Mouse (Mus musculus): Measurements from ENCODE around the gene Usp6nl. TPM values are rescaled to one million over a fixed set of nuclear protein-coding genes. Genes with fewer than 3 reads are reported as not detected.

Gene Usp6nl
- polyA plus RNA-seq, 1 experiment, result 6.8 TPM

- Histone ChIP-seq H3K27me3 (ENCODE audit: control insufficient read depth, insufficient read depth, low read length) (no peaks in the 10 kb centered on the region), H3K36me3 (ENCODE audit: control insufficient read depth, insufficient read depth, low read length) (no peaks in the 10 kb centered on the region), H3K27ac (ENCODE audit: insufficient read depth, low read length) (no peak overlapping the region), H3K4me3 (ENCODE audit: extremely low read depth, insufficient read depth, insufficient read length) (no peak overlapping the region), H3K4me1 (ENCODE audit: control insufficient read depth, insufficient read depth, insufficient read length) (peaks cover 23% of the 10 kb centered on the region; the same call in 1 of the 2 replicates)
- WGBS, result 81% methylated on average over 8 of the region's 8 CpGs
- no peak for DNase-seq (ENCODE audit: low read depth in 1 of 2, low spot score in 2 of 2)
- no peak for TF ChIP-seq CTCF (IDR thresholded peaks at IDR 0.05; ENCODE audit: extremely low read depth, insufficient read depth, insufficient read length, insufficient replicate concordance)
- TF ChIP-seq POLR2A (IDR thresholded peaks at IDR 0.05; ENCODE audit: low read depth, low read length), result no peak
These were observed 57.3 kb downstream of the Usp6nl start for GRCm38 (mm10) chr2:6379731-6380212.

GRCm38 (mm10) chr2:6380401-6380800 is 57.9 kb downstream of the Usp6nl start:
- no peaks in the 10 kb centered on the region for H3K27me3 ChIP-seq (ENCODE audit: control insufficient read depth, insufficient read depth, low read length)
- no peaks in the 10 kb centered on the region for H3K36me3 ChIP-seq (ENCODE audit: control insufficient read depth, insufficient read depth, low read length)
- no peak overlapping the region for H3K4me3 ChIP-seq (ENCODE audit: extremely low read depth, insufficient read depth, insufficient read length)
- TF ChIP-seq CTCF (IDR thresholded peaks at IDR 0.05; ENCODE audit: extremely low read depth, insufficient read depth, insufficient read length, insufficient replicate concordance) (no peak), POLR2A (IDR thresholded peaks at IDR 0.05; ENCODE audit: low read depth, low read length) (no peak)
- no peak for DNase-seq (ENCODE audit: low read depth in 1 of 2, low spot score in 2 of 2)
- 90% methylated on average over 9 of the region's 9 CpGs for WGBS
- H3K27ac ChIP-seq (ENCODE audit: insufficient read depth, low read length), result no peak overlapping the region
- peaks cover 21% of the 10 kb centered on the region; the same call in 1 of the 2 replicates for H3K4me1 ChIP-seq (ENCODE audit: control insufficient read depth, insufficient read depth, insufficient read length)

DNA sequence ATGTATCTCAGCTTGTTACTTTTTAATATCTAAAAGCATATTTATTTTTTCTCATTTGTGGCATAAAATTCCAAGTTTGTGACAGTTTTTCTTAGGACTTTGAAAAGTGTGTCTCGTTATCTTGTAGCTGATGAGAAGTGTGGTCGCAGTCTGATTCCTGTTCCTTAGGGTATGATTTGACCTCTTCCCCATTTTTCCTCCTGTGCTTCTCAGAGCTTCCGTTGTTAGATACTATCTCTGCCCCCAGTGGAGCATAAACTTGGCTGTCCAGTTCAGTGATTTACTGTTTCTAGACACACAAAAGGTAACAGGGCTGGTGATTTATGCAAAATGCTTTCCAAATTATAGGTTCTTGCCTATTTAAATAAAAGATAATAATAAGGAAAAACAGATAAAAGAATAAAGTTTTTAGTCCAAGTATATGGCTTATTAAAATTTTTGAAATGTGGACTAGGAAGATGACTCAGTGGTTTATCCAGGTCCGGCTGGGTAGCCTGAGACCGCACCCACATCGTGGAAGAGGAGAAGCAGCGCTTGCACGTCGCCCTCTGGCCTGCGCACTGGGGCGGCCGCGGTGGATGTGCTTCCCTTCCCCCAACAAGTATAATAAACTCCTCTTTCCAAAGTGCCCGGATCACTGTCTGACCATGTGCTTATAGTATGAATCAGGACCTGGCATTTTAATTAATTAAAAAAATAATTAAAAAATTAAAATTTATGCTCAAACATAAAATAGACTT is 62.1 kb downstream of the Usp6nl start:
- no peak for DNase-seq (ENCODE audit: low read depth in 1 of 2, low spot score in 2 of 2)
- no peaks in the 10 kb centered on the region for H3K36me3 ChIP-seq (ENCODE audit: control insufficient read depth, insufficient read depth, low read length)
- H3K4me3 ChIP-seq (ENCODE audit: extremely low read depth, insufficient read depth, insufficient read length), result no peak overlapping the region
- H3K27ac ChIP-seq (ENCODE audit: insufficient read depth, low read length), result no peak overlapping the region
- no peaks in the 10 kb centered on the region for H3K27me3 ChIP-seq (ENCODE audit: control insufficient read depth, insufficient read depth, low read length)
- no peak for TF ChIP-seq POLR2A (IDR thresholded peaks at IDR 0.05; ENCODE audit: low read depth, low read length)
- H3K4me1 ChIP-seq (ENCODE audit: control insufficient read depth, insufficient read depth, insufficient read length), result peaks cover 4% of the 10 kb centered on the region; the same call in 1 of the 2 replicates
- 68% methylated on average over 14 of the region's 14 CpGs for WGBS

DNA sequence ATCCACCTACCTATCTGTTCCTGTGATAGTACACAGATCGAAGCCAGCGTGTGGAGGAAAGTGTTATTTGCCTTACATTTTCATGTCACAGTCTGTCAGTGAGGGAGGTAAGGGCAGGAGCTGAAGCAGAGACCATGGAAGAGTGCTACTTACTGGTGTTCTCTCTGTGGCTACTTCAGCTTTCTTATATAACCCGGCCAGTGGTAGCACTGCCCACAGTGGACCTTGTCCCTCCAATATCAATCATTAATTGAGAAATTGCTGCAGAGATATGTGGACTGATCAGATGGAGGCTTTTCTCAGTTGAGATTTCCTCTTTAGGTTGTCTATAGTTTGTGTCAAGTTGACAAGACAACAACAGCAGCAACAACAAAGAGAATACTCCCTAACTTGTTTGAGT is 66.7 kb downstream of the Usp6nl start:
- Histone ChIP-seq H3K4me1 (ENCODE audit: control insufficient read depth, insufficient read depth, insufficient read length) (0 out of 2 replicates have a peak, but pooled peaks cover 2% of the 10 kb centered on the region), H3K27ac (ENCODE audit: insufficient read depth, low read length) (no peak overlapping the region), H3K27me3 (ENCODE audit: control insufficient read depth, insufficient read depth, low read length) (no peaks in the 10 kb centered on the region), H3K36me3 (ENCODE audit: control insufficient read depth, insufficient read depth, low read length) (no peaks in the 10 kb centered on the region), H3K4me3 (ENCODE audit: extremely low read depth, insufficient read depth, insufficient read length) (no peak overlapping the region)
- 71% methylated on average over 3 of the region's 3 CpGs for WGBS
- DNase-seq (ENCODE audit: low read depth in 1 of 2, low spot score in 2 of 2), result no peak
- TF ChIP-seq CTCF (IDR thresholded peaks at IDR 0.05; ENCODE audit: extremely low read depth, insufficient read depth, insufficient read length, insufficient replicate concordance) (no peak), POLR2A (IDR thresholded peaks at IDR 0.05; ENCODE audit: low read depth, low read length) (no peak)

DNA sequence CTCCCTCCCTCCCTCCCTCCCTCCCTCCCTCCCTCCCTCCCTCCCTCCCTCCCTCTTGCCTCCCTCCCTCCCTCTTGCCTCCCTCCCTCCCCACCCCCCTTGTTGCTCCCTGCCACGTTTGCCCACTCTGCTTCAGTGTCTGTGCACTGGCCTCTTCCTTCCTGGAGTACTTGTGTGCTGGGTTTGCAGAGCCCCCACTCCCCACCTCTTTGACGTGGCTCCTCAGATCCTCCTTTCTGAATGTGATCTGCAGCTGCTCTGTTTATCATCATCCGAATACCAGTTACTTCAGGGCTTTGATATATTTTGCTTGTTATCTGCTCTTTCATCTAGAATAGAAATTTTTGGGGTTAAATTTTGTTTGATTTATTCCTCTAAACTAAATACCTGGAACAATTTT is 68.8 kb downstream of the Usp6nl start:
- H3K4me1 ChIP-seq (ENCODE audit: control insufficient read depth, insufficient read depth, insufficient read length), result peaks cover 2% of the 10 kb centered on the region; the same call in 1 of the 2 replicates
- H3K36me3 ChIP-seq (ENCODE audit: control insufficient read depth, insufficient read depth, low read length), result no peaks in the 10 kb centered on the region
- H3K4me3 ChIP-seq (ENCODE audit: extremely low read depth, insufficient read depth, insufficient read length), result no peak overlapping the region
- H3K27ac ChIP-seq (ENCODE audit: insufficient read depth, low read length), result no peak overlapping the region
- DNase-seq (ENCODE audit: low read depth in 1 of 2, low spot score in 2 of 2), result no peak
- TF ChIP-seq CTCF (IDR thresholded peaks at IDR 0.05; ENCODE audit: extremely low read depth, insufficient read depth, insufficient read length, insufficient replicate concordance) (no peak), POLR2A (IDR thresholded peaks at IDR 0.05; ENCODE audit: low read depth, low read length) (no peak)
- 56% methylated on average over 2 of the region's 3 CpGs for WGBS
- H3K27me3 ChIP-seq (ENCODE audit: control insufficient read depth, insufficient read depth, low read length), result no peaks in the 10 kb centered on the region

DNA sequence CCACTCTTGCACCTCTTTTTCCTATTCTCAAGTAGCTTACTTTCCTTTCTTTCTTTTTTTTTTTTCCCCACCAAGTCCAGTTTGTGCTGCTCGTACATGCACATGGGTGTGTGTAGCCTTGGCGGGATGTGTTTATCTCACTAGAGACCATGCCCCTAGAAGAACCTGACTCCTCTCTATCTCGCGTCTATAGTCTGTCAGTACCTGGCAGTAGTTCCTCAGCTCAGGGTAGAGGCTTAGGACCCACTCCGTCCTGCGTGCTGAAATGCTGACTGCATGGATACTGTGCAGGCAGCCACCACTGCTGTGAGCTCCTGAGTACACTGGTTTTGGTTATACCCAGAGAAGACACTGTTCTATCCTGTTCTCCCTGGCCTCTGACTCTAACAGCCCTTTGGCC is 69.5 kb downstream of the Usp6nl start:
- Histone ChIP-seq H3K27ac (ENCODE audit: insufficient read depth, low read length) (no peak overlapping the region), H3K4me3 (ENCODE audit: extremely low read depth, insufficient read depth, insufficient read length) (no peak overlapping the region), H3K4me1 (ENCODE audit: control insufficient read depth, insufficient read depth, insufficient read length) (peaks cover 2% of the 10 kb centered on the region; the same call in 1 of the 2 replicates), H3K27me3 (ENCODE audit: control insufficient read depth, insufficient read depth, low read length) (no peaks in the 10 kb centered on the region), H3K36me3 (ENCODE audit: control insufficient read depth, insufficient read depth, low read length) (no peaks in the 10 kb centered on the region)
- 85% methylated on average over 6 of the region's 6 CpGs for WGBS
- no peak for TF ChIP-seq POLR2A (IDR thresholded peaks at IDR 0.05; ENCODE audit: low read depth, low read length)
- no peak for TF ChIP-seq CTCF (IDR thresholded peaks at IDR 0.05; ENCODE audit: extremely low read depth, insufficient read depth, insufficient read length, insufficient replicate concordance)
- no peak for DNase-seq (ENCODE audit: low read depth in 1 of 2, low spot score in 2 of 2)

All from spleen, adult 2 months (tissue).